ENCODE assay signal across 7 mouse cellular contexts in genomic region chr2:51890139-51890538, GRCm38 (mm10).
DNase-seq lines count a peak whose midpoint lies in the region.

No protein-coding gene starts in this region.

- peak; percentile 14 for DNase-seq in cerebellum, adult 11-12 months
- peak; percentile 19 for DNase-seq in cerebellum, postnatal 25 days
- DNase-seq in heart, adult 9 months (ENCODE audit: low spot score in 2 of 2): peak; percentile 5 to 26
- peak; percentile 17 for DNase-seq in kidney, adult 9 months
- peak; percentile 13 for DNase-seq in lung, postnatal 10 days
- peak; percentile 11 to 29 for DNase-seq in spleen, postnatal 36 days (ENCODE audit: low spot score in 2 of 2)
- DNase-seq in thymus, postnatal 36 days: peak; percentile 11 to 22

Comparison
In these comparisons a context has a peak if more than half of its experiments do, and no peak if none do; other contexts are left out.
1. Peak in every context shown above with its lines: DNase-seq.